Mouse (Mus musculus) ES-Bruce4 (cell line): ENCODE data around the gene Cpa5.

Source experiments
- CTCF ChIP-seq: IDR thresholded peaks from one replicate; pipeline ENCODE4 v1.8.1; 2011; ENCODE audit warnings: low read depth, low read length
- POLR2A ChIP-seq: IDR thresholded peaks from one replicate; pipeline ENCODE4 v1.8.1; 2011; ENCODE audit warnings: low read length; ENCODE audit not compliant: insufficient read depth

DNA sequence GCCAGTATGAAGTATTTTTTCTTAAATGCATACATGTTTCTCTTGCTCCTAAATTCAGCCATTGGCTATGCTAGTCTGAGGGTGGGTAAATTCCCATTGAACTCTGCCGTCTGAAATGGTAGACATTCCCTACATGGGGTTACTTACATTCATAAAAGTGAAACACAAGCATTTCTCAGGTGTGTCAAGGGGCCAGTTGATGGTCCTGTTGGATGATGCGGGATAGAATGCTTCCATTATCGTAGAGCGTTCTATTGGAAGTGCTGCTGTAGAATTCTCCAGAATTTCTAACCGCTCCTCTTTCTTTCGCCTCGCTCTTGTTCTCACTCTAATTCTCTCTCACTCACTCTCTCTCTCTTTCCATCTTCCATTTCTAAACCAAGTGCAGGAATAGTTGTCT, at the start of gene Cpa5:
- TF ChIP-seq CTCF (no peak), POLR2A (no peak)
